Mouse (Mus musculus) gastrocnemius, adult 2 months (tissue): ENCODE measurements around the gene Kdelr2. TPM values are rescaled to one million over a fixed set of nuclear protein-coding genes. Genes with fewer than 3 reads are reported as not detected.

Experiments used
- DNase-seq: peaks from one replicate; pipeline ENCODE4 v3.0.0; 2022
- H3K27ac ChIP-seq: fragments of 200-600 bp; 2 replicates; pipeline ENCODE4 v1.8.1; 2022; ENCODE audit warnings: mild to moderate bottlenecking
- H3K4me3 ChIP-seq: fragments of 200-600 bp; 2 replicates; pipeline ENCODE4 v1.8.1; 2022; ENCODE audit warnings: mild to moderate bottlenecking, moderate library complexity
- CTCF ChIP-seq: fragments of 200-600 bp; IDR thresholded peaks from 2 replicates; pipeline ENCODE4 v1.8.1; 2022; ENCODE audit warnings: antibody characterized with exemption, mild to moderate bottlenecking, moderate library complexity
- intact Hi-C: fragments of 180-260 bp; cut with DNase I; formaldehyde crosslinking; loops from one replicate; pipeline ENCODE4 v1.15.1; 2025
- total RNA-seq, 2 experiments: library from RNA; stranded (reverse); gene quantifications; 2 replicates each; pipeline ENCODE4 v1.2.3; 2021

Kdelr2 gene
- total RNA-seq, 2 experiments from 2014 or later: 33.1 to 37.6 TPM

GRCm38 (mm10) chr5:143465156-143466085 is 61.8 kb downstream of the Kdelr2 start:
- peak overlapping the region; percentile 97 for H3K4me3 ChIP-seq
- H3K27ac ChIP-seq: peak overlapping the region; percentile 87
- intact Hi-C loops: no loop called here
- no peak for TF ChIP-seq CTCF
- no peak for DNase-seq

GRCm38 (mm10) chr5:143466891-143467669 is 63.4 kb downstream of the Kdelr2 start:
- TF ChIP-seq CTCF: no peak
- Histone ChIP-seq H3K27ac (no peak overlapping the region), H3K4me3 (no peak overlapping the region)
- no peak for DNase-seq
- intact Hi-C loops: no loop called here

- no peak for DNase-seq
- TF ChIP-seq CTCF: no peak
- intact Hi-C loops: no loop called here
- Histone ChIP-seq H3K27ac (no peak overlapping the region), H3K4me3 (no peak overlapping the region)
These were observed 64.3 kb downstream of the Kdelr2 start for GRCm38 (mm10) chr5:143467931-143468330.

- DNase-seq: no peak
- intact Hi-C loops: no loop called here
These were observed 66.0 kb downstream of the Kdelr2 start for GRCm38 (mm10) chr5:143469628-143470027.

GRCm38 (mm10) chr5:143470421-143471164 is 67.0 kb downstream of the Kdelr2 start:
- no peak for TF ChIP-seq CTCF
- Histone ChIP-seq H3K4me3 (no peak overlapping the region), H3K27ac (peak overlapping the region; percentile 65)
- peak; percentile 56 for DNase-seq
- intact Hi-C loops: no loop called here

More at GRCm38 (mm10) chr5:143469628-143470027, 66.0 kb downstream of the Kdelr2 start:
- Histone ChIP-seq H3K27ac (peak overlapping the region; percentile 24; the same call in 1 of the 2 replicates), H3K4me3 (no peak overlapping the region)
- TF ChIP-seq CTCF: no peak

GRCm38 (mm10) chr5:143471165-143471546 is 67.5 kb downstream of the Kdelr2 start:
- TF ChIP-seq CTCF: no peak

More at GRCm38 (mm10) chr5:143471165-143471546, 67.5 kb downstream of the Kdelr2 start:
- intact Hi-C loops: no loop called here
- Histone ChIP-seq H3K27ac (peak overlapping the region; percentile 65), H3K4me3 (no peak overlapping the region)
- no peak for DNase-seq

Other genes with a start within 250 kb of the Kdelr2 start
- 1 to 10 TPM; 3.6 to 4.0 TPM for gene Rbak, start 223.1 kb upstream of the Kdelr2 start, total RNA-seq
- not detected for gene Spdye4b, start 222.8 kb upstream of the Kdelr2 start, total RNA-seq
- not detected for gene Spdye4a, start 176.9 kb upstream of the Kdelr2 start, total RNA-seq
- gene Zfp12, start 168.7 kb upstream of the Kdelr2 start, total RNA-seq: 1 to 10 TPM; 7.1 to 8.0 TPM
- gene Zfp316, start 133.8 kb upstream of the Kdelr2 start, total RNA-seq: 1 to 10 TPM; 3.2 to 3.6 TPM
- under 1 TPM in 1 of 2 experiments, not detected in 1; 0.08 TPM for gene Zfp853, start 110.2 kb upstream of the Kdelr2 start, total RNA-seq
- gene E130309D02Rik, start 88.5 kb upstream of the Kdelr2 start, total RNA-seq: 10 to 100 TPM; 11.1 to 11.5 TPM
- 10 to 100 TPM; 35.0 to 40.6 TPM for gene Zdhhc4, start 74.6 kb upstream of the Kdelr2 start, total RNA-seq
- not detected for gene Grid2ip, start 46.5 kb upstream of the Kdelr2 start, total RNA-seq
- 1 to 10 TPM; 8.0 to 10.0 TPM for gene Daglb, start 60.7 kb downstream of the Kdelr2 start, total RNA-seq
- gene Rac1, start 124.2 kb downstream of the Kdelr2 start, total RNA-seq: 100 to 1,000 TPM; 211 to 236 TPM
- gene Cyth3, start 218.6 kb downstream of the Kdelr2 start, total RNA-seq: 10 to 100 TPM; 10.7 to 15.8 TPM